Mouse (Mus musculus) forebrain, embryonic 11.5 days (tissue): Measurements from ENCODE around the gene Trpm3. TPM values are rescaled to one million over a fixed set of nuclear protein-coding genes. Genes with fewer than 3 reads are reported as not detected.
A peak's percentile ranks its signal among the peaks of the same experiment; 100 is the strongest.

ENCODE experiments used
- ATAC-seq: fragments of 200-750 bp; cut with Nextera tagmentation; replicated peaks from 2 replicates; pipeline ENCODE4 v1.8.0; 2017; ENCODE audit warnings: moderate TSS enrichment; ENCODE audit not compliant: low FRiP score
- DNase-seq: peaks from one replicate; pipeline ENCODE4 v3.0.0-alpha.2; 2017; ENCODE audit warnings: low spot score
- H3K27ac ChIP-seq: fragments of 300-500 bp; sonication (generic); 2 replicates; pipeline ENCODE4 v1.5.1; 2014; ENCODE audit warnings: low read depth, low read length
- H3K27me3 ChIP-seq: fragments of 300-500 bp; sonication (generic); 2 replicates; pipeline ENCODE4 v1.6.1; 2014; ENCODE audit warnings: mild to moderate bottlenecking, low read length, mixed read lengths; ENCODE audit not compliant: control insufficient read depth, insufficient read depth
- H3K36me3 ChIP-seq: fragments of 300-500 bp; sonication (generic); 2 replicates; pipeline ENCODE4 v1.6.1; 2014; ENCODE audit warnings: mild to moderate bottlenecking, low read length, moderate library complexity, mixed read lengths; ENCODE audit not compliant: control insufficient read depth, insufficient read depth
- H3K4me1 ChIP-seq: fragments of 300-500 bp; sonication (generic); replicated peaks from 2 replicates; pipeline ENCODE4 v1.6.1; 2014; ENCODE audit warnings: low read length, mixed read lengths; ENCODE audit not compliant: control insufficient read depth, insufficient read depth
- H3K4me2 ChIP-seq: fragments of 300-500 bp; sonication (generic); 2 replicates; pipeline ENCODE4 v1.6.1; 2014; ENCODE audit warnings: low read depth, mild to moderate bottlenecking, low read length, moderate library complexity, mixed read lengths; ENCODE audit not compliant: severe bottlenecking
- H3K4me3 ChIP-seq: fragments of 300-500 bp; sonication (generic); 2 replicates; pipeline ENCODE4 v1.5.1; 2014; ENCODE audit warnings: low read depth, low read length
- H3K9ac ChIP-seq: fragments of 300-500 bp; sonication (generic); 2 replicates; pipeline ENCODE4 v1.6.1; 2014; ENCODE audit warnings: low read length
- H3K9me3 ChIP-seq: fragments of 300-500 bp; sonication (generic); 2 replicates; pipeline ENCODE4 v1.6.1; 2016; ENCODE audit warnings: low read length, mixed read lengths; ENCODE audit not compliant: control insufficient read depth
- WGBS: fragments of 180-500 bp; shearing (Covaris S2); extraction: QIAGEN DNeasy Blood & Tissue Kit; methylation state at CpG from one replicate; pipeline ENCODE4 v1.1.7; 2014; 5-methylcytosine and 5-hydroxymethylcytosine counted together
- polyA plus RNA-seq: library from polyadenylated mRNA; unstranded; fragments of >200 nt; fragmentation: Nextera tagmentation; extraction: Ambion mirVana; gene quantifications from 2 replicates; pipeline ENCODE4 v1.2.1, GENCODE M21; 2014

The Trpm3 gene
- polyA plus RNA-seq, 1 experiment from 2014 or later: 9.2 TPM

DNA sequence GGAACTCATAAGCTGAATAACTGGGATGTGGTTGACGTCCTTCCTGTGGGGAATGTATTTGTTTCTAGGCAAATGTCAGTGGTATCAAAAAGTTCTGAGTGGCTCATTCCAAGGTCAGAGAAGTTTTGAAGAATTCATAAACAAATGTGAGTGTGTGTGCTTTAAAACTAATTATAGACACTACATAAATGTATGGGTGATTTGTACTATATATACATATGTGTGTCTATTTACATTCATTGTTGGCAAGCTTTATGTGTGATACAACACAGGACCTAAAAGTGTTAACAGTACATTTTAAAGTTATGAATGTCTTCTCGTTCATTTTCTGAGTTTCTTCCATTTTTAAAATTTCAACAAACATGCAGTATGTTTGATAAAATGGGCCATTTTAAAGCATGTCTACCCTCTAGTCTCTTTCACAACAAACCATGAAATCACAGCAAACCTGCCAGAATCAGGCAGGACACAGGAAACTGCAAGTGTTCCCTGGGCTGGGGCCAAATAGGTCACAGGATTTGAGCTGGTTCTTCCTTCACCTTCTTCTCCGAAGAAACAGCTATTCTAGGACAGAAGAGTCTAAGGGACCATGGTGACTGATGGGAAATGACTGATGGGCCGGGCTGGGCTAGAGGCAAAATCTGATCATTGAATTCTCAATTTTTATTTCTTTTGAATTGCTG is 334.3 kb downstream of the Trpm3 start:
- no peak overlapping the region for H3K4me3 ChIP-seq

DNA sequence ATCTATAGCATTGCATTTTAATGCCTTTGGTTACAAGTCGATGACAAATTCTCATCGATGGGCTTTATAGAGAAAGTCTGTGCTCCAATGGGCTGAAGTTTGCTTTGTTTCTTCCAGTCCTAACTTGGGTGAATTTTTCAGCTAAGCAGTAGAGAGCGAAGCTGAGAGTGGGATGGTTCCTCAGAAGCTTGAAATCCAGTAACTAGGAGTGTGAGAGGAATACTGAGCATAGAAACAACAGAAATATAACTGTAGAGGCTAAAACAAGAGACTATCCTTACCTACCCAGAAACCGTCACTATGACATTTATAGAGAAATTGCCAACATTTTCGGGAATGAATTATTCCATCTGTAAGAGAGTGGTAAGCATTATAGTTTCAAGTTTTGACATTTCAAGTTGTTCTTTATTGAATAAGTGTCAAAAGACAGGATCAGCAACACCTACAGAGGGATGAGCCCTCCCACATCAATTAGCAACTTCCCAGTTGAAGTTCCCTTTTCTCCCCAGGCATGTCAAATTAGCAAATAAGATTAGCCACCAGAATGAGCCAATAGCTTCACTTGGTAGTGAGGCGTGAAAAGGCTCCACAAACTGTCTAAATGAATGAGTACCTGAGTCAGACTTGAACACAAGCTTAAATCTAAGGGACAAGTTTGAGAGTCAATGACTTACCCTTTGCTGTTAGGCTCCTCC is 339.6 kb downstream of the Trpm3 start:
- Histone ChIP-seq H3K4me3 (no peak overlapping the region), H3K4me2 (no peak overlapping the region), H3K9me3 (no peaks in the 10 kb centered on the region), H3K4me1 (no peaks in the 10 kb centered on the region), H3K9ac (no peak overlapping the region), H3K27ac (no peak overlapping the region), H3K36me3 (no peaks in the 10 kb centered on the region), H3K27me3 (no peaks in the 10 kb centered on the region)
- DNase-seq (no peak), ATAC-seq (no peak)
- WGBS: 91% methylated on average over 6 of the region's 6 CpGs

More for the DNA sequence above, 334.3 kb downstream of the Trpm3 start:
- H3K4me2 ChIP-seq: no peak overlapping the region
- no peak for ATAC-seq
- H3K9ac ChIP-seq: no peak overlapping the region
- H3K36me3 ChIP-seq: no peaks in the 10 kb centered on the region
- no peaks in the 10 kb centered on the region for H3K9me3 ChIP-seq
- WGBS: 82% methylated on average over 4 of the region's 4 CpGs
- no peaks in the 10 kb centered on the region for H3K4me1 ChIP-seq
- no peak overlapping the region for H3K27ac ChIP-seq
- no peak for DNase-seq
- no peaks in the 10 kb centered on the region for H3K27me3 ChIP-seq

DNA sequence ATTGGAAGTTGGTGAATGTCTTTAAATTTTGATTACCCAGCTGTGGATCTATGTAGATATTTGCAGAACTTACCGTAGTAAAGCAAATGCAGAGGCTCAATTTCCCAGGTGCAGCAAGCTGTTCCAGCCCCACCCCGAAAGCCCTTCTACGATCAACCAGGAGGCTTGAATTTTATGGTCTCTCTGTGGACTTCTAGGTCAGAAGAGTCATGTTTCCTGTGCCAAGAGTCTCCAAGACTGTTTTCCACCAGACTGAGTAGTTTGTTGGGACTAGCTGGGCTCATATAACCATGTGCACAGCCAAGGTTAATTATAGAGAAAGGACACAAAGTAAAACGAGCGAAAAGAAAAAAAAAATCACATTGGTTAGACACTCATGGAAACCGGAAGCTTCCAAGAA is 364.6 kb downstream of the Trpm3 start:
- H3K9ac ChIP-seq: no peak overlapping the region
- H3K4me3 ChIP-seq: no peak overlapping the region
- WGBS: 88% methylated on average over 6 of the region's 6 CpGs
- DNase-seq: no peak
- H3K9me3 ChIP-seq: no peaks in the 10 kb centered on the region
- H3K36me3 ChIP-seq: no peaks in the 10 kb centered on the region
- no peaks in the 10 kb centered on the region for H3K4me1 ChIP-seq
- H3K27ac ChIP-seq: no peak overlapping the region
- no peak for ATAC-seq
- H3K27me3 ChIP-seq: no peaks in the 10 kb centered on the region
- H3K4me2 ChIP-seq: no peak overlapping the region

DNA sequence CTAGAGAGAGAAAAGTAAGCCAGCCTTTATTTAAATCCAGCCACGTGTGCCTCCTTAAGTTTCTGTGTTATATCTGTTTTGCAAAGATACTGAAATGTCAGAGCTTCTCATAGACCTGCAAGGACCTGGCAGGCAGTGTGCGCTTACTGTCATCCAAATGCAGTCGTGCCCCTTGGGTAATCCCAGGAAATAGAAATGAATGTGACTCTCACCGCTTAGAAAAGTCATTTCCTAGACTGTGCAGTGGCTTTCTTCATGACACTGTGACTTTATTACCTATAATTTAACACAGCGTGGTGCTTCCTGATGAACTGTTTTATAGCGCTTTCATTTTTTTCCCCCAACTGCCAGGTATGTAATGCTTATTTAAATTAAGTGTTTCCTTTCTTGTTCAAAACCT is 379.7 kb downstream of the Trpm3 start:
- 82% methylated on average over 6 of the region's 6 CpGs for WGBS
- no peak for DNase-seq
- Histone ChIP-seq H3K4me2 (no peak overlapping the region), H3K4me3 (no peak overlapping the region), H3K27ac (no peak overlapping the region), H3K9ac (no peak overlapping the region), H3K36me3 (no peaks in the 10 kb centered on the region), H3K9me3 (no peaks in the 10 kb centered on the region), H3K27me3 (no peaks in the 10 kb centered on the region), H3K4me1 (no peaks in the 10 kb centered on the region)
- ATAC-seq: no peak

DNA sequence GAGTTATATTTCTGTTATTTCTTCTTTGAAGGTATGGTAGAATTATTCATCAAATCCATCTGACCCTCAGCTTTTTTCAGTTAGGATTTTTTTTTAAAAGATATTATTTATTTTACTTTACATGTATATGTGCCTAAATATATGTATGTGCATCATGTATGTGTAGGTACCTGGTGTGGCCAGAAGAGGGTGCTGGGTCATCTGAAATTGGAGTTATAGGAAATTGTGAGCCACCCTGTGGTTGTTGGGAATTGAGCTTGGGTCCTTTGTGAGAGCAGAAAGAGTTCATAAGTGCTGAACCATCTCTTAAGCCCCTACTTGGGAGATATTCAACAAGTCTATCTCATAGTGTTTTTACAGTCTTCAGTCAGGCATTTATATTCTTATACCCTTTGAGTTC is 389.1 kb downstream of the Trpm3 start:
- DNase-seq (no peak), ATAC-seq (no peak)
- Histone ChIP-seq H3K27ac (no peak overlapping the region), H3K4me1 (no peaks in the 10 kb centered on the region), H3K4me3 (no peak overlapping the region), H3K27me3 (no peaks in the 10 kb centered on the region), H3K9me3 (no peaks in the 10 kb centered on the region), H3K4me2 (no peak overlapping the region), H3K9ac (no peak overlapping the region), H3K36me3 (no peaks in the 10 kb centered on the region)

DNA sequence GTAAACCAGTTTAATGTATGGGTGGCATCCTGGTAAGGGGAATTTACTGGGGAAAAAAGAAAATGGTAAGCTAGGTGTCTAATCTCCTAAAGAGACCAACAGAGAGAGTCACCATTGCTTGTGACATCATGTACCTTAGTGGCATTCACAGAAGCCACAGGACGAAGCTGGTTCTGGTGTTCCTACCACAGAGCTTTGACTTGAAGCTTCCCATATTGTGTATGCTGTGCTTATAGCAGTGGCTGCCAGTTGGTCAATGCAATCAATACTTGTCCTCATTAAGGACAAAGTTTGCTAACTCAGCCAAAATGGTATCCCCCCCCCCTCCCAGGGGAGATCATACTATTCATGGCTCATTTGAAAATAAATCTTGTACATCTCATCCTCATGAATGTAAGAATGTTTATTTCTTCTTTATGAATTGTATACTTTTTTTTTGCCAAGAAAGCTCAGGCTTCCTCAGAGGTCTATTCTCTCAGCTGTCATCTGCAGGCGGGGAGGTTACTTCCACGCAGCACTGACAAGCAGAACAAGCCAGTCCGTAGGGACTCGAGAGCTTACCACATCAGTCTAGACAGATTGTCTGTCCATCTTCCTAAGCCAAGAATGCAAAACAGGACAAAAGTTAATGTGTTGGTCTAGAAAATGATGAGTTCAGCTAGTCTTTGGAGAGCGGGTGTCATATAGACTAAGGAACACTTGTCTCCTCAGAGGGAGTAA is 404.3 kb downstream of the Trpm3 start:
- ATAC-seq (no peak), DNase-seq (no peak)
- WGBS: 92% methylated on average over 6 of the region's 6 CpGs
- no peak overlapping the region for H3K4me3 ChIP-seq
- H3K4me2 ChIP-seq: no peak overlapping the region
- H3K4me1 ChIP-seq: no peaks in the 10 kb centered on the region
- H3K27me3 ChIP-seq: no peaks in the 10 kb centered on the region
- no peak overlapping the region for H3K9ac ChIP-seq
- no peaks in the 10 kb centered on the region for H3K9me3 ChIP-seq
- H3K27ac ChIP-seq: no peak overlapping the region
- H3K36me3 ChIP-seq: no peaks in the 10 kb centered on the region

DNA sequence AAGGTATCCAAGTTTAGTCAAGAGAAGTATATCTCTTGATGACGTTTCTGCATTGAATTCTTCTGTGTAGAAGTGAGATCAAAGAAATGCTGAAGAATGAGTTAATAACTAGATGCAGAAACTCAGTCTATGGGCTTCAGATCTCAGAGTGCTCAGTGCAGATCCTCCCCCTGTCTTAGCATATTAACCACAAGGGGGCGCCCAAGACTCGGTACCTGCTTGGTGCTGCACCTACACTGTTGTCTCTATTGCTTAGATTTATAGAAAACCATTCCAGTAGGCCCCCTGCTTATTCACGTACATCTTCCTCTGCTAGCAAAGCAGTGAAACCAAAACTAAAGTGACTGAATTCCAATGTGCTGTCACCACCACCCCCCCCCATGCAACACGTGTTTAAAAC is 413.3 kb downstream of the Trpm3 start:
- H3K27ac ChIP-seq: no peak overlapping the region
- no peak overlapping the region for H3K9ac ChIP-seq
- H3K4me3 ChIP-seq: no peak overlapping the region
- ATAC-seq (peak; percentile 64; the same call in 1 of the 2 replicates), DNase-seq (peak; percentile 68)
- H3K9me3 ChIP-seq: no peaks in the 10 kb centered on the region
- H3K4me2 ChIP-seq: no peak overlapping the region
- H3K27me3 ChIP-seq: peaks cover 3% of the 10 kb centered on the region; the same call in 1 of the 2 replicates
- H3K4me1 ChIP-seq: peaks cover 6% of the 10 kb centered on the region; the same call in 1 of the 2 replicates
- H3K36me3 ChIP-seq: no peaks in the 10 kb centered on the region
- WGBS: 30% methylated on average over 5 of the region's 5 CpGs

DNA sequence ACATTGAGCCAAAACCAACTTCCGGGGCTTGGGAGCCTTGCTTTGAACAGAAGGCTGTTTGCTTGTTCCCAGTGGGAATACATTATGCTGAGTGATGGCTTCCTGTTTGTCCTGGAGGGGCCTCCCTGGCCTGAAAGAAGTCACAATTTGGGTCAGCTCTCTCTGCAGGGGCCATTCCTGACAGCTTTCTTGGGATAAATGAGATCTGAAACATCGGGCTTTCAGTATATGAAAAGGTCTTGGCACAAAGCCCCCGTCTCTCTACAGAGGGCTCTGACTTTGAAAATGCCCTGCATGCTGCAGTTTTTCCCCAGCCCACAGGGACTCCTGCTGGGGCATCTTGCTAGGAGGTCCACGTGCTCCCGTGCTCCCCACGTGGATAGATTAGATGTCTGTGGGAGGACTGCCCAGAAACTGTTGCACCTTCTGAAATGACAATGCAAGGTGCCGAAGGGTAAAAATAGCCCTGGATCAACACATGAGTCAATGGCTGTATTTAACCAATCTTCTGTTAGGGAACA is 415.6 kb downstream of the Trpm3 start:
- Histone ChIP-seq H3K9me3 (no peaks in the 10 kb centered on the region), H3K4me2 (no peak overlapping the region), H3K36me3 (no peaks in the 10 kb centered on the region), H3K4me1 (peaks cover 6% of the 10 kb centered on the region; the same call in 1 of the 2 replicates), H3K4me3 (no peak overlapping the region), H3K27ac (no peak overlapping the region), H3K9ac (no peak overlapping the region), H3K27me3 (peaks cover 4% of the 10 kb centered on the region; the same call in 1 of the 2 replicates)
- 5% methylated on average over 7 of the region's 7 CpGs for WGBS
- ATAC-seq: 0 out of 2 replicates have a peak, but pooled peaks have one; percentile 44
- peak; percentile 52 for DNase-seq
